Mouse (Mus musculus) intestine, postnatal 0 days (tissue): Measurements from ENCODE around the gene Eps15. TPM values are rescaled to one million over a fixed set of nuclear protein-coding genes. Genes with fewer than 3 reads are reported as not detected.

Source experiments
- ATAC-seq: fragments of 200-750 bp; cut with Nextera tagmentation; 2 replicates; pipeline ENCODE4 v1.8.0; 2017; ENCODE audit warnings: mild to moderate bottlenecking, moderate TSS enrichment, moderate library complexity
- H3K27ac ChIP-seq: fragments of 300-500 bp; sonication (generic); 2 replicates; pipeline ENCODE4 v1.5.1; 2014; ENCODE audit warnings: mild to moderate bottlenecking, low read depth, low read length, moderate library complexity
- H3K27me3 ChIP-seq: fragments of 300-500 bp; sonication (generic); replicated peaks from 2 replicates; pipeline ENCODE4 v1.6.1; 2014; ENCODE audit warnings: low read length, mixed read lengths; ENCODE audit not compliant: control insufficient read depth, insufficient read depth
- H3K36me3 ChIP-seq: fragments of 300-500 bp; sonication (generic); 2 replicates; pipeline ENCODE4 v1.6.1; 2014; ENCODE audit warnings: mild to moderate bottlenecking, moderate library complexity; ENCODE audit not compliant: control insufficient read depth, insufficient read depth
- H3K4me1 ChIP-seq: fragments of 300-500 bp; sonication (generic); replicated peaks from 2 replicates; pipeline ENCODE4 v1.6.1; 2014; ENCODE audit warnings: antibody characterized with exemption, low read length, mixed read lengths; ENCODE audit not compliant: control insufficient read depth, insufficient read depth
- H3K4me2 ChIP-seq: fragments of 300-500 bp; sonication (generic); replicated peaks from 2 replicates; pipeline ENCODE4 v1.6.1; 2014; ENCODE audit warnings: low read depth, mild to moderate bottlenecking, moderate library complexity
- H3K4me3 ChIP-seq: fragments of 300-500 bp; sonication (generic); 2 replicates; pipeline ENCODE4 v1.5.1; 2014; ENCODE audit warnings: low read depth, low read length
- H3K9ac ChIP-seq: fragments of 300-500 bp; sonication (generic); 2 replicates; pipeline ENCODE4 v1.6.1; 2014; ENCODE audit warnings: mild to moderate bottlenecking, low read depth, low read length
- H3K9me3 ChIP-seq: fragments of 300-500 bp; sonication (generic); 2 replicates; pipeline ENCODE4 v1.6.1; 2016; ENCODE audit warnings: mixed run types; ENCODE audit not compliant: control insufficient read depth
- CTCF ChIP-seq: sonication (generic); IDR thresholded peaks from 2 replicates; pipeline ENCODE4 v1.5.1; 2016; ENCODE audit warnings: low read depth, mild to moderate bottlenecking, control low read depth, antibody characterized with exemption, moderate library complexity
- WGBS: fragments of 180-500 bp; shearing (Covaris S2); extraction: QIAGEN DNeasy Blood & Tissue Kit; methylation state at CpG from one replicate; pipeline ENCODE4 v1.1.7; 2014; 5-methylcytosine and 5-hydroxymethylcytosine counted together
- polyA plus RNA-seq: library from polyadenylated mRNA; unstranded; fragments of >200 nt; fragmentation: Nextera tagmentation; extraction: Ambion mirVana; gene quantifications from 2 replicates; pipeline ENCODE4 v1.2.1, GENCODE M21; 2015

Eps15 gene
- polyA plus RNA-seq, 1 experiment from 2014 or later: 18.3 TPM

- H3K9ac ChIP-seq: no peak overlapping the region
- no peaks in the 10 kb centered on the region for H3K27me3 ChIP-seq
- H3K4me3 ChIP-seq: no peak overlapping the region
- H3K27ac ChIP-seq: no peak overlapping the region
- peaks cover 14% of the 10 kb centered on the region for H3K36me3 ChIP-seq
- H3K4me2 ChIP-seq: no peak overlapping the region
- no peaks in the 10 kb centered on the region for H3K9me3 ChIP-seq
- no peak for TF ChIP-seq CTCF
- no peak for ATAC-seq
- no peaks in the 10 kb centered on the region for H3K4me1 ChIP-seq
Observed at GRCm38 (mm10) chr4:109316941-109317894, 37.1 kb downstream of the Eps15 start.

- Histone ChIP-seq H3K9ac (no peak overlapping the region), H3K27me3 (no peaks in the 10 kb centered on the region)
Observed at GRCm38 (mm10) chr4:109336796-109337195, 56.7 kb downstream of the Eps15 start.

GRCm38 (mm10) chr4:109341222-109341621 is 61.2 kb downstream of the Eps15 start:
- Histone ChIP-seq H3K27ac (no peak overlapping the region), H3K9ac (no peak overlapping the region), H3K4me3 (no peak overlapping the region), H3K36me3 (0 out of 2 replicates have a peak, but pooled peaks cover 4% of the 10 kb centered on the region), H3K4me2 (no peak overlapping the region), H3K9me3 (no peaks in the 10 kb centered on the region), H3K4me1 (no peaks in the 10 kb centered on the region), H3K27me3 (no peaks in the 10 kb centered on the region)
- ATAC-seq: no peak
- 75% methylated on average over 1 of the region's 1 CpGs for WGBS
- no peak for TF ChIP-seq CTCF

More at GRCm38 (mm10) chr4:109336796-109337195, 56.7 kb downstream of the Eps15 start:
- ATAC-seq: no peak
- Histone ChIP-seq H3K4me3 (no peak overlapping the region), H3K36me3 (peaks cover 23% of the 10 kb centered on the region; the same call in 1 of the 2 replicates), H3K27ac (no peak overlapping the region), H3K4me1 (no peaks in the 10 kb centered on the region), H3K9me3 (no peaks in the 10 kb centered on the region), H3K4me2 (no peak overlapping the region)
- TF ChIP-seq CTCF: no peak
- WGBS: 71% methylated on average over 4 of the region's 4 CpGs

GRCm38 (mm10) chr4:109342783-109343485 is 62.9 kb downstream of the Eps15 start:
- 58% methylated on average over 4 of the region's 4 CpGs for WGBS
- Histone ChIP-seq H3K4me2 (no peak overlapping the region), H3K9ac (no peak overlapping the region), H3K4me1 (no peaks in the 10 kb centered on the region), H3K9me3 (no peaks in the 10 kb centered on the region), H3K36me3 (0 out of 2 replicates have a peak, but pooled peaks cover 4% of the 10 kb centered on the region), H3K27ac (no peak overlapping the region), H3K4me3 (no peak overlapping the region), H3K27me3 (no peaks in the 10 kb centered on the region)
- no peak for ATAC-seq
- TF ChIP-seq CTCF: no peak

GRCm38 (mm10) chr4:109343909-109344308 is 63.8 kb downstream of the Eps15 start:
- H3K9me3 ChIP-seq: no peaks in the 10 kb centered on the region
- ATAC-seq: no peak
- no peak overlapping the region for H3K4me2 ChIP-seq
- no peaks in the 10 kb centered on the region for H3K4me1 ChIP-seq
- no peak overlapping the region for H3K27ac ChIP-seq
- no peak for TF ChIP-seq CTCF
- 92% methylated on average over 5 of the region's 5 CpGs for WGBS
- H3K4me3 ChIP-seq: no peak overlapping the region
- no peaks in the 10 kb centered on the region for H3K36me3 ChIP-seq
- no peaks in the 10 kb centered on the region for H3K27me3 ChIP-seq
- no peak overlapping the region for H3K9ac ChIP-seq

- 94% methylated on average over 1 of the region's 1 CpGs for WGBS
- peaks cover 34% of the 10 kb centered on the region for H3K36me3 ChIP-seq
Observed at GRCm38 (mm10) chr4:109378107-109378506, 98.0 kb downstream of the Eps15 start.

More at GRCm38 (mm10) chr4:109378107-109378506, 98.0 kb downstream of the Eps15 start:
- no peak overlapping the region for H3K4me2 ChIP-seq
- no peak for ATAC-seq
- no peaks in the 10 kb centered on the region for H3K27me3 ChIP-seq
- no peak overlapping the region for H3K4me3 ChIP-seq
- no peak for TF ChIP-seq CTCF
- H3K27ac ChIP-seq: no peak overlapping the region
- H3K9me3 ChIP-seq: no peaks in the 10 kb centered on the region
- H3K9ac ChIP-seq: no peak overlapping the region
- H3K4me1 ChIP-seq: no peaks in the 10 kb centered on the region
